Mouse (Mus musculus) large intestine, adult 2 months (tissue): ENCODE measurements around the gene Hoxc8. TPM values are rescaled to one million over a fixed set of nuclear protein-coding genes. Genes with fewer than 3 reads are reported as not detected.

Source experiments
- polyA plus RNA-seq: library from polyadenylated mRNA; depleted of rRNA; stranded (reverse); fragments of >200 nt; gene quantifications from 2 replicates; pipeline ENCODE4 v1.2.3, GENCODE M21; 2012; rRNA removed

Gene Hoxc8
- polyA plus RNA-seq, 1 experiment: 5.5 TPM

Other genes with a start within 250 kb of the Hoxc8 start
- not detected in 2 replicates for gene Hoxc13, start 69.5 kb upstream of the Hoxc8 start, polyA plus RNA-seq
- gene Hoxc12, start 53.9 kb upstream of the Hoxc8 start, polyA plus RNA-seq: not detected in 2 replicates
- gene Hoxc11, start 36.2 kb upstream of the Hoxc8 start, polyA plus RNA-seq: not detected in 2 replicates
- 0.07 TPM in 1 of 2 replicates, not detected in the other for gene Hoxc10, start 23.8 kb upstream of the Hoxc8 start, polyA plus RNA-seq
- gene Hoxc5, start 23.2 kb upstream of the Hoxc8 start, polyA plus RNA-seq: 1.5 and 1.7 TPM in 2 replicates
- gene Hoxc9, start 14.2 kb upstream of the Hoxc8 start, polyA plus RNA-seq: 0.04 and 0.74 TPM in 2 replicates
- gene Hoxc6, start 7.7 kb downstream of the Hoxc8 start, polyA plus RNA-seq: 10.0 and 10.7 TPM in 2 replicates
- gene Hoxc4, start 28.3 kb downstream of the Hoxc8 start, polyA plus RNA-seq: 1.4 and 2.2 TPM in 2 replicates
- 12.5 and 19.8 TPM in 2 replicates for gene Smug1, start 176.5 kb downstream of the Hoxc8 start, polyA plus RNA-seq
- 11.1 and 12.9 TPM in 2 replicates for gene Cbx5, start 249.2 kb downstream of the Hoxc8 start, polyA plus RNA-seq
- gene Hnrnpa1, start 249.8 kb downstream of the Hoxc8 start, polyA plus RNA-seq: 102 and 119 TPM in 2 replicates